Mouse (Mus musculus) myocyte (in vitro differentiated cells): ENCODE data around the gene Idi2.
"Not testable (repeated sequence)": the region's sequence is repeated elsewhere in the genome, so short reads cannot be mapped to it uniquely, and the experiment has no call there.

ENCODE experiments used
- CEBPB ChIP-seq: IDR thresholded peaks from 2 replicates; pipeline ENCODE4 v1.6.1; 2011; ENCODE audit warnings: mild to moderate bottlenecking, moderate library complexity; ENCODE audit not compliant: poor library complexity, insufficient read depth, severe bottlenecking
- E2F4 ChIP-seq: IDR thresholded peaks from one replicate; pipeline ENCODE4 v1.6.1; 2011; ENCODE audit warnings: mild to moderate bottlenecking, control low read depth, moderate library complexity; ENCODE audit not compliant: insufficient read depth
- MAX ChIP-seq: IDR thresholded peaks from one replicate; pipeline ENCODE4 v1.6.1; 2011; ENCODE audit warnings: low read depth, mild to moderate bottlenecking, control low read depth
- MYOD1 ChIP-seq, 3 experiments: IDR thresholded peaks; one replicate each; pipeline ENCODE4 v1.6.1; 2011; ENCODE audit warnings: control low read depth in 2 of 3, low read depth in 2 of 3, mild to moderate bottlenecking in 2 of 3, moderate library complexity in 1 of 3; ENCODE audit not compliant: insufficient read length in 2 of 3, control insufficient read depth in 1 of 3
- POLR2A ChIP-seq: IDR thresholded peaks from one replicate; pipeline ENCODE4 v1.6.1; 2011; ENCODE audit warnings: low read depth, mild to moderate bottlenecking, control low read depth, moderate library complexity; ENCODE audit not compliant: insufficient read length
- POLR2AphosphoS2 ChIP-seq: IDR thresholded peaks from one replicate; pipeline ENCODE4 v1.6.1; 2011; ENCODE audit warnings: low read depth, control low read depth; ENCODE audit not compliant: insufficient read length
- SRF ChIP-seq: IDR thresholded peaks from one replicate; pipeline ENCODE4 v1.6.1; 2011; ENCODE audit warnings: low read depth; ENCODE audit not compliant: control insufficient read depth, insufficient read length
- TCF12 ChIP-seq: IDR thresholded peaks from one replicate; pipeline ENCODE4 v1.6.1; 2011; ENCODE audit warnings: mild to moderate bottlenecking, control low read depth; ENCODE audit not compliant: poor library complexity, insufficient read depth, severe bottlenecking
- TCF3 ChIP-seq: IDR thresholded peaks from one replicate; pipeline ENCODE4 v1.6.1; 2011; ENCODE audit warnings: low read depth, control low read depth; ENCODE audit not compliant: insufficient read length
- USF1 ChIP-seq: IDR thresholded peaks from one replicate; pipeline ENCODE4 v1.6.1; 2011; ENCODE audit warnings: low read depth, mild to moderate bottlenecking, control low read depth, moderate library complexity

- TF ChIP-seq MYOD1 (IDR thresholded peaks at IDR 0.05; ENCODE audit: control insufficient read depth in 1 of 3, insufficient read length in 2 of 3, low read depth in 2 of 3); SRF; TCF12; POLR2A; USF1; CEBPB; MAX; E2F4; POLR2AphosphoS2; TCF3: not testable (repeated sequence)
Observed at GRCm38 (mm10) chr13:8955127-8955526, 2.5 kb downstream of the Idi2 start.
